8 mouse cellular contexts compared by ENCODE assay signal in the genomic region with DNA sequence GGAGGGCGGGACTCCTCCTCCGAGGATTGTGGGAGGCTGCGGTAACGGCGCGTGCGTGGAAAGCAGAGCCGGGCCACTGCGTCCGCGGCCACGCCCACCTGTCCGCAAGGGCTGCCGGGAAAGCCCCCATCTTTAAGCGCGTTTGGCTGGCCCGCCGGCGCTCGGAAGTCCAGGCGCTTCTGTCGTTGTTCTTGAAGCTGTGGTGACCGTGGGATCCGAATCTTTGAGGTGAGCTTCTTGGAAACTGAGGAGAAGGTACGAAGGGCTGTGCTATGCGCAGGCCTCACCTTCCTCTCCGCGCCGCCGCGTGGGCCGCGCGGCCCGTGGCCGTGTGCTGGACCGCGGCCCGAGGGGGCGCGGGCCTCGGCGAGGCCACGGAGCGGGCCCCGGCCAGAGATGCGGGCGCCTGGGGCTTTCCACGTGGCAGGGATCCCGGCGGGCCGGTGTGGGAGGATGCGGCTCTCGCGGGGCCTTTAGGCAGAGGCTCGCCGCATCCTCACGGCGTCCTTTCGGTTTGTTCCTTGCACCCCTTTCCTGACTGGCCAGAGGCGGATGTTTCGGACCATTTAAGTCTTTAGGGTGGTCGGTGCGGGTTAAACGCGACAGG. TPM values are rescaled to one million over a fixed set of nuclear protein-coding genes. Genes with fewer than 3 reads are reported as not detected.
DNase-seq lines count a peak whose midpoint lies in the region; ATAC-seq and TF ChIP-seq lines count a peak whose summit lies in the region.

Ssb (plus strand) TSS at position 78 of the 607 bp plus-strand sequence.

- in situ Hi-C loops in Patski (cut with MboI; ENCODE audit: low pct_unique_long_range_greater_than_20kb), result no loop called here

- peak within 1 kb of the TSS; percentile 88 for H3K27ac ChIP-seq in hindbrain, embryonic 15.5 days (replicated peaks)

- H3K4me1 ChIP-seq in hindbrain, embryonic 15.5 days (replicated peaks), result peaks cover 29% of the 10 kb centered on the region

- H3K4me3 ChIP-seq in hindbrain, embryonic 15.5 days, result peak within 1 kb of the TSS; percentile 91

- CTCF ChIA-PET in Patski (lab: Charles Lee), result no interaction called here

- peaks cover 3% of the 10 kb centered on the region for H3K27me3 ChIP-seq in Patski
- H3K27me3 ChIP-seq in hindbrain, embryonic 15.5 days, result no peaks in the 10 kb centered on the region

- peak; percentile 47 for ATAC-seq in Patski
- peak; percentile 98 for ATAC-seq in hindbrain, embryonic 15.5 days (ENCODE audit: low FRiP score, low read depth)

- DNase-seq in Patski (ENCODE audit: low read depth, low spot score), result peak; percentile 53
- DNase-seq in cerebellum, postnatal 14 days, result peak; percentile 95 to 96
- DNase-seq in frontal cortex, postnatal 25 days (ENCODE audit: low spot score in 2 of 2), result peak; percentile 80 to 88
- peak; percentile 88 for DNase-seq in left cerebral cortex, adult 11 months (ENCODE audit: low spot score)
- peak; percentile 94 to 96 for DNase-seq in lung, postnatal 4 days
- DNase-seq in retina, postnatal 7 days (ENCODE audit: low read depth, low spot score), result peak; percentile 84
- DNase-seq in urinary bladder, adult 2 months (ENCODE audit: low spot score), result peak; percentile 80

- WGBS in hindbrain, embryonic 15.5 days, result 0% methylated on average over 66 of the region's 66 CpGs

- 0 out of 2 replicates have a peak, but pooled peaks cover 4% of the 10 kb centered on the region for H3K36me3 ChIP-seq in hindbrain, embryonic 15.5 days

- POLR2A ChIA-PET in Patski (lab: Charles Lee), result interaction anchor here (1.0 kb wide), 1 partner anchor 30 kb away, joined by 3 read pairs; no protein-coding TSS in a partner anchor

- no peak for TF ChIP-seq CTCF in Patski (IDR thresholded peaks at IDR 0.05)

- peak within 1 kb of the TSS; percentile 98 for H3K9ac ChIP-seq in hindbrain, embryonic 15.5 days

- H3K4me2 ChIP-seq in hindbrain, embryonic 15.5 days, result peak within 1 kb of the TSS; percentile 64

- H3K9me3 ChIP-seq in hindbrain, embryonic 15.5 days, result no peaks in the 10 kb centered on the region

RNA-seq across cellular contexts. Expression of gene Ssb, which starts in this region (rescaled TPM):
- 226 TPM for polyA plus RNA-seq in Patski (2021)
- 244 and 265 TPM in 2 replicates for polyA plus RNA-seq in hindbrain, embryonic 15.5 days (2015; fragmentation: Nextera tagmentation; extraction: Ambion mirVana)
- 103 and 105 TPM in 2 replicates for polyA plus RNA-seq in urinary bladder, adult 2 months (2012; rRNA removed)

Comparison
In these comparisons a context has a peak if more than half of its experiments do, and no peak if none do; other contexts are left out.
1. Peak in every context shown above with its lines: DNase-seq, ATAC-seq, H3K4me3 ChIP-seq and H3K27ac ChIP-seq.